8 mouse cellular contexts compared by ENCODE assay signal in genomic region chr16:67619906-67620781, GRCm38 (mm10). TPM values are rescaled to one million over a fixed set of nuclear protein-coding genes. Genes with fewer than 3 reads are reported as not detected.
DNase-seq lines count a peak whose midpoint lies in the region; ATAC-seq and TF ChIP-seq lines count a peak whose summit lies in the region.

No protein-coding gene starts in this region.

- 0% methylated on average over 28 of the region's 61 CpGs for WGBS in embryonic facial prominence, embryonic 14.5 days
- under 1% methylated on average over 49 of the region's 61 CpGs for WGBS in liver, postnatal 0 days (ENCODE audit: insufficient replicate concordance)
- under 1% methylated on average over 57 of the region's 61 CpGs for WGBS in olfactory bulb, adult 2 months

- no peak overlapping the region; the same call in 1 of the 2 replicates for H3K27ac ChIP-seq in embryonic facial prominence, embryonic 14.5 days (replicated peaks; ENCODE audit: low read depth, low read length)
- no peak overlapping the region for H3K27ac ChIP-seq in liver, postnatal 0 days (ENCODE audit: low read depth)
- H3K27ac ChIP-seq in olfactory bulb, adult 2 months (ENCODE audit: insufficient read depth, low read depth, low read length): peak overlapping the region; percentile 79

- no peak for TF ChIP-seq EP300 in liver, postnatal 0 days (IDR thresholded peaks at IDR 0.05; ENCODE audit: low read depth)

- peak overlapping the region; percentile 85 for H3K4me2 ChIP-seq in embryonic facial prominence, embryonic 14.5 days (ENCODE audit: low read depth, low read length)
- H3K4me2 ChIP-seq in liver, postnatal 0 days (ENCODE audit: low read depth, low read length): peak overlapping the region; percentile 91

- peak; percentile 61 for ATAC-seq in embryonic facial prominence, embryonic 14.5 days (ENCODE audit: low read depth)
- peak; percentile 26 for ATAC-seq in liver, postnatal 0 days
- no peak for ATAC-seq in activated CD4-positive, CD25-positive, alpha-beta regulatory T cell, adult 4 months

- peaks cover 16% of the 10 kb centered on the region; the same call in 1 of the 2 replicates for H3K27me3 ChIP-seq in embryonic facial prominence, embryonic 14.5 days (replicated peaks; ENCODE audit: control insufficient read depth, insufficient read depth, low read length)
- peaks cover 43% of the 10 kb centered on the region for H3K27me3 ChIP-seq in liver, postnatal 0 days (ENCODE audit: insufficient read depth, low read length)

- peak overlapping the region; percentile 67 for H3K4me3 ChIP-seq in embryonic facial prominence, embryonic 14.5 days (ENCODE audit: low read depth, low read length)
- H3K4me3 ChIP-seq in liver, postnatal 0 days (ENCODE audit: low read depth, low read length): peak overlapping the region; percentile 56
- H3K4me3 ChIP-seq in olfactory bulb, adult 2 months (ENCODE audit: insufficient read depth, low read depth, low read length): peak overlapping the region; percentile 95

- TF ChIP-seq CTCF in liver, postnatal 0 days (IDR thresholded peaks at IDR 0.05; ENCODE audit: low read depth): no peak
- TF ChIP-seq CTCF in olfactory bulb, adult 2 months (IDR thresholded peaks at IDR 0.05; ENCODE audit: insufficient read depth, low read depth, low read length): no peak; the same call in 1 of the 2 replicates

- peak; percentile 30; the same call in 1 of the 2 replicates for TF ChIP-seq POLR2A in olfactory bulb, adult 2 months (IDR thresholded peaks at IDR 0.05; ENCODE audit: insufficient read depth, low read depth, low read length)

- no peaks in the 10 kb centered on the region for H3K36me3 ChIP-seq in embryonic facial prominence, embryonic 14.5 days (ENCODE audit: control insufficient read depth, insufficient read depth, low read length)
- H3K36me3 ChIP-seq in liver, postnatal 0 days (replicated peaks; ENCODE audit: insufficient read depth, low read length): no peaks in the 10 kb centered on the region

- H3K4me1 ChIP-seq in embryonic facial prominence, embryonic 14.5 days (ENCODE audit: control insufficient read depth, insufficient read depth, low read length): no peaks in the 10 kb centered on the region
- H3K4me1 ChIP-seq in liver, postnatal 0 days (ENCODE audit: insufficient read depth): peaks cover 8% of the 10 kb centered on the region; the same call in 1 of the 2 replicates
- 0 out of 2 replicates have a peak, but pooled peaks cover 2% of the 10 kb centered on the region for H3K4me1 ChIP-seq in olfactory bulb, adult 2 months (ENCODE audit: control insufficient read depth, insufficient read depth, low read length)

- peak overlapping the region; percentile 59 for H3K9ac ChIP-seq in embryonic facial prominence, embryonic 14.5 days (ENCODE audit: low read depth, low read length)
- H3K9ac ChIP-seq in liver, postnatal 0 days (replicated peaks): no peak overlapping the region

- peak; percentile 61 for DNase-seq in ES-CJ7 (ENCODE audit: low read depth, low spot score)
- DNase-seq in adrenal gland, postnatal 4 days (ENCODE audit: low spot score in 2 of 2): peak; percentile 2 to 3
- DNase-seq in embryonic facial prominence, embryonic 14.5 days (ENCODE audit: low spot score): peak; percentile 81
- DNase-seq in heart, postnatal 10 days: peak; percentile 13 to 31
- peak; percentile 71 to 83 for DNase-seq in layer of hippocampus, adult 18-20 months (ENCODE audit: low spot score in 2 of 2)
- DNase-seq in liver, postnatal 0 days: peak; percentile 25

- intact Hi-C loops in heart, postnatal 10 days (cut with DNase I): no loop called here

- H3K9me3 ChIP-seq in embryonic facial prominence, embryonic 14.5 days (ENCODE audit: control insufficient read depth, low read length): peaks cover 13% of the 10 kb centered on the region; the same call in 1 of the 2 replicates
- H3K9me3 ChIP-seq in liver, postnatal 0 days (ENCODE audit: low read length): no peaks in the 10 kb centered on the region

RNA-seq across cellular contexts. Expression of gene Cadm2, which starts 0.6 kb away (rescaled TPM):
- 1 to 10 TPM; 1.5 to 2.2 TPM for total RNA-seq in adrenal gland, postnatal 4 days (2021)
- 3.2 and 5.1 TPM in 2 replicates for polyA plus RNA-seq in embryonic facial prominence, embryonic 14.5 days (2014; fragmentation: Nextera tagmentation; extraction: Ambion mirVana)
- total RNA-seq in heart, postnatal 10 days (2021): under 1 TPM; 0.22 to 0.37 TPM
- total RNA-seq in layer of hippocampus, adult 18-20 months (2021): 100 to 1,000 TPM; 176 to 199 TPM
- 0.02 TPM in 1 of 2 replicates, not detected in the other for polyA plus RNA-seq in liver, postnatal 0 days (2015; fragmentation: Nextera tagmentation; extraction: Ambion mirVana)
- 42.2 and 342 TPM in 2 replicates for polyA plus RNA-seq in olfactory bulb, adult 2 months (2012; ENCODE audit: insufficient read depth, insufficient read length, low replicate concordance, missing spikeins)
- polyA plus RNA-seq in activated CD4-positive, CD25-positive, alpha-beta regulatory T cell, adult 4 months (2017; shearing (Covaris generic)): under 1 TPM in 1 of 2 experiments, not detected in 1; 0.13 TPM

Comparison
In these comparisons a context has a peak if more than half of its experiments do, and no peak if none do; other contexts are left out.
1. DNase-seq: peak in every context shown above with its lines; median percentile 81 in embryonic facial prominence, embryonic 14.5 days; 77 in layer of hippocampus, adult 18-20 months; 61 in ES-CJ7; 25 in liver, postnatal 0 days; 22 in heart, postnatal 10 days; 2 in adrenal gland, postnatal 4 days.